Comparison of ENCODE assay signal across 8 mouse cellular contexts in genomic region chr9:44318826-44319095, GRCm38 (mm10). TPM values are rescaled to one million over a fixed set of nuclear protein-coding genes. Genes with fewer than 3 reads are reported as not detected.
DNase-seq lines count a peak whose midpoint lies in the region; ATAC-seq and TF ChIP-seq lines count a peak whose summit lies in the region.

No protein-coding gene starts in this region.

- DNase-seq in G1E (ENCODE audit: low spot score), result no peak
- DNase-seq in hindbrain, embryonic 14.5 days (ENCODE audit: low spot score), result no peak
- DNase-seq in liver, embryonic 13.5 days, result no peak
- no peak for DNase-seq in gastrocnemius, postnatal 4 days (ENCODE audit: low spot score in 2 of 2)
- DNase-seq in urinary bladder, postnatal 25 days (ENCODE audit: low spot score), result no peak

- H3K36me3 ChIP-seq in erythroblast, embryonic 14.5 days (ENCODE audit: control insufficient read depth), result peaks cover 51% of the 10 kb centered on the region
- peaks cover 41% of the 10 kb centered on the region for H3K36me3 ChIP-seq in G1E (replicated peaks)
- peaks cover 28% of the 10 kb centered on the region for H3K36me3 ChIP-seq in hindbrain, embryonic 14.5 days (replicated peaks; ENCODE audit: control insufficient read depth, insufficient read depth)
- peaks cover 41% of the 10 kb centered on the region for H3K36me3 ChIP-seq in liver, embryonic 13.5 days

- H3K9ac ChIP-seq in hindbrain, embryonic 14.5 days, result peak overlapping the region; percentile 88
- peak overlapping the region; percentile 99 for H3K9ac ChIP-seq in liver, embryonic 13.5 days

- peak overlapping the region; percentile 90 for H3K4me3 ChIP-seq in erythroblast, embryonic 14.5 days (replicated peaks)
- peak overlapping the region; percentile 89; the same call in 1 of the 2 replicates for H3K4me3 ChIP-seq in G1E (ENCODE audit: low read depth, low read length)
- peak overlapping the region; percentile 73 for H3K4me3 ChIP-seq in hindbrain, embryonic 14.5 days (replicated peaks; ENCODE audit: low read length)
- H3K4me3 ChIP-seq in liver, embryonic 13.5 days (replicated peaks), result peak overlapping the region; percentile 99

- TF ChIP-seq CTCF in G1E (IDR thresholded peaks at IDR 0.05; ENCODE audit: low read depth, low read length), result no peak

- peaks cover 56% of the 10 kb centered on the region for H3K4me1 ChIP-seq in erythroblast, embryonic 14.5 days (ENCODE audit: control insufficient read depth)
- peaks cover 43% of the 10 kb centered on the region for H3K4me1 ChIP-seq in G1E (ENCODE audit: insufficient read depth, low read depth, low read length)
- H3K4me1 ChIP-seq in hindbrain, embryonic 14.5 days (replicated peaks; ENCODE audit: control insufficient read depth, insufficient read depth, low read length), result peaks cover 36% of the 10 kb centered on the region
- peaks cover 45% of the 10 kb centered on the region for H3K4me1 ChIP-seq in liver, embryonic 13.5 days (replicated peaks)

- H3K27me3 ChIP-seq in erythroblast, embryonic 14.5 days (ENCODE audit: control insufficient read depth), result no peaks in the 10 kb centered on the region
- H3K27me3 ChIP-seq in G1E (ENCODE audit: insufficient read depth, low read length), result no peaks in the 10 kb centered on the region
- no peaks in the 10 kb centered on the region for H3K27me3 ChIP-seq in hindbrain, embryonic 14.5 days (ENCODE audit: control insufficient read depth, insufficient read depth, low read length)
- H3K27me3 ChIP-seq in liver, embryonic 13.5 days, result no peaks in the 10 kb centered on the region

- H3K27ac ChIP-seq in hindbrain, embryonic 14.5 days, result no peak overlapping the region
- peak overlapping the region; percentile 91 for H3K27ac ChIP-seq in liver, embryonic 13.5 days

- H3K4me2 ChIP-seq in hindbrain, embryonic 14.5 days (replicated peaks), result peak overlapping the region; percentile 93
- peak overlapping the region; percentile 92 for H3K4me2 ChIP-seq in liver, embryonic 13.5 days

- ATAC-seq in erythroblast, adult 5-6 weeks (replicated peaks; ENCODE audit: low FRiP score, poor library complexity, severe bottlenecking), result no peak
- ATAC-seq in G1E (ENCODE audit: extremely low read depth, insufficient number of reproducible peaks, low FRiP score, poor library complexity, severe bottlenecking), result no peak
- ATAC-seq in hindbrain, embryonic 14.5 days (ENCODE audit: low FRiP score), result no peak
- no peak for ATAC-seq in liver, embryonic 13.5 days (ENCODE audit: low read depth)
- ATAC-seq in granulocyte monocyte progenitor cell, adult 5-6 weeks (replicated peaks; ENCODE audit: poor library complexity, severe bottlenecking), result no peak

- H3K9me3 ChIP-seq in erythroblast, embryonic 14.5 days (ENCODE audit: control insufficient read depth, low read length), result no peaks in the 10 kb centered on the region
- no peaks in the 10 kb centered on the region for H3K9me3 ChIP-seq in G1E (replicated peaks)
- no peaks in the 10 kb centered on the region for H3K9me3 ChIP-seq in hindbrain, embryonic 14.5 days (ENCODE audit: control insufficient read depth, low read length)
- no peaks in the 10 kb centered on the region for H3K9me3 ChIP-seq in liver, embryonic 13.5 days (replicated peaks)

- WGBS in hindbrain, embryonic 14.5 days, result 47% methylated on average over 3 of the region's 3 CpGs
- WGBS in liver, embryonic 13.5 days (ENCODE audit: insufficient replicate concordance), result 30% methylated on average over 3 of the region's 3 CpGs

RNA-seq across cellular contexts. Expression of gene C2cd2l, which starts 1.3 kb away (rescaled TPM):
- 24.5 and 25.4 TPM in 2 replicates for polyA plus RNA-seq in erythroblast, embryonic 14.5 days (2012)
- total RNA-seq in erythroblast, adult 5-6 weeks (2015; ENCODE audit: low replicate concordance), result 13.4 and 16.3 TPM in 2 replicates
- total RNA-seq in erythroblast, adult 5-6 weeks (2017; ENCODE audit: low replicate concordance), result 14.1 and 17.0 TPM in 2 replicates
- total RNA-seq in G1E (2014; fragmentation: Nextera tagmentation), result 9.5 and 19.3 TPM in 2 replicates
- total RNA-seq in G1E (2017), result 6.3 TPM in 2 replicates
- 35.8 and 40.9 TPM in 2 replicates for polyA plus RNA-seq in G1E (2012)
- 24.0 and 25.6 TPM in 2 replicates for polyA plus RNA-seq in hindbrain, embryonic 14.5 days (2014; fragmentation: Nextera tagmentation; extraction: Ambion mirVana)
- polyA plus RNA-seq in liver, embryonic 13.5 days (2015; fragmentation: Nextera tagmentation; extraction: Ambion mirVana), result 6.4 and 8.2 TPM in 2 replicates
- total RNA-seq in granulocyte monocyte progenitor cell, adult 5-6 weeks (2014; fragmentation: Nextera tagmentation), result 8.3 and 17.5 TPM in 2 replicates
- 4.2 and 5.9 TPM in 2 replicates for total RNA-seq in granulocyte monocyte progenitor cell, adult 5-6 weeks (2017)
- 10 to 100 TPM; 10.5 to 12.8 TPM for total RNA-seq in gastrocnemius, postnatal 4 days (2021)

RNA-seq across cellular contexts. Expression of gene Dpagt1, which starts 7.1 kb away (rescaled TPM):
- polyA plus RNA-seq in erythroblast, embryonic 14.5 days (2012), result 0.15 and 0.20 TPM in 2 replicates
- 9.2 and 17.1 TPM in 2 replicates for total RNA-seq in erythroblast, adult 5-6 weeks (2015; ENCODE audit: low replicate concordance)
- total RNA-seq in erythroblast, adult 5-6 weeks (2017; ENCODE audit: low replicate concordance), result 4.9 and 5.7 TPM in 2 replicates
- total RNA-seq in G1E (2014; fragmentation: Nextera tagmentation), result 33.6 and 36.5 TPM in 2 replicates
- 11.8 and 12.3 TPM in 2 replicates for total RNA-seq in G1E (2017)
- polyA plus RNA-seq in G1E (2012), result 6.5 and 6.8 TPM in 2 replicates
- 34.6 and 36.1 TPM in 2 replicates for polyA plus RNA-seq in hindbrain, embryonic 14.5 days (2014; fragmentation: Nextera tagmentation; extraction: Ambion mirVana)
- polyA plus RNA-seq in liver, embryonic 13.5 days (2015; fragmentation: Nextera tagmentation; extraction: Ambion mirVana), result 20.7 and 23.0 TPM in 2 replicates
- 41.0 and 48.8 TPM in 2 replicates for total RNA-seq in granulocyte monocyte progenitor cell, adult 5-6 weeks (2014; fragmentation: Nextera tagmentation)
- 18.2 and 26.4 TPM in 2 replicates for total RNA-seq in granulocyte monocyte progenitor cell, adult 5-6 weeks (2017)
- total RNA-seq in gastrocnemius, postnatal 4 days (2021), result 10 to 100 TPM; 18.4 to 18.8 TPM

RNA-seq across cellular contexts. Expression of gene Hinfp, which starts 13.3 kb away (rescaled TPM):
- polyA plus RNA-seq in erythroblast, embryonic 14.5 days (2012), result 0.57 and 0.75 TPM in 2 replicates
- 2.5 and 4.6 TPM in 2 replicates for total RNA-seq in erythroblast, adult 5-6 weeks (2015; ENCODE audit: low replicate concordance)
- 8.4 and 14.6 TPM in 2 replicates for total RNA-seq in erythroblast, adult 5-6 weeks (2017; ENCODE audit: low replicate concordance)
- 26.3 and 46.1 TPM in 2 replicates for total RNA-seq in G1E (2014; fragmentation: Nextera tagmentation)
- total RNA-seq in G1E (2017), result 22.0 and 23.1 TPM in 2 replicates
- polyA plus RNA-seq in G1E (2012), result 5.4 and 8.4 TPM in 2 replicates
- polyA plus RNA-seq in hindbrain, embryonic 14.5 days (2014; fragmentation: Nextera tagmentation; extraction: Ambion mirVana), result 17.4 and 17.9 TPM in 2 replicates
- polyA plus RNA-seq in liver, embryonic 13.5 days (2015; fragmentation: Nextera tagmentation; extraction: Ambion mirVana), result 11.4 and 11.5 TPM in 2 replicates
- 12.7 TPM in 2 replicates for total RNA-seq in granulocyte monocyte progenitor cell, adult 5-6 weeks (2014; fragmentation: Nextera tagmentation)
- total RNA-seq in granulocyte monocyte progenitor cell, adult 5-6 weeks (2017), result 11.6 and 12.2 TPM in 2 replicates
- 10 to 100 TPM; 11.2 to 13.7 TPM for total RNA-seq in gastrocnemius, postnatal 4 days (2021)

RNA-seq across cellular contexts. Expression of gene H2afx, which starts 15.7 kb away (rescaled TPM):
- polyA plus RNA-seq in erythroblast, embryonic 14.5 days (2012), result 364 and 434 TPM in 2 replicates
- total RNA-seq in erythroblast, adult 5-6 weeks (2015; ENCODE audit: low replicate concordance), result 45.2 and 69.0 TPM in 2 replicates
- total RNA-seq in erythroblast, adult 5-6 weeks (2017; ENCODE audit: low replicate concordance), result 159 and 219 TPM in 2 replicates
- 227 and 235 TPM in 2 replicates for total RNA-seq in G1E (2014; fragmentation: Nextera tagmentation)
- 240 and 251 TPM in 2 replicates for total RNA-seq in G1E (2017)
- 762 and 998 TPM in 2 replicates for polyA plus RNA-seq in G1E (2012)
- 102 and 107 TPM in 2 replicates for polyA plus RNA-seq in hindbrain, embryonic 14.5 days (2014; fragmentation: Nextera tagmentation; extraction: Ambion mirVana)
- 208 and 210 TPM in 2 replicates for polyA plus RNA-seq in liver, embryonic 13.5 days (2015; fragmentation: Nextera tagmentation; extraction: Ambion mirVana)
- 76.3 and 96.9 TPM in 2 replicates for total RNA-seq in granulocyte monocyte progenitor cell, adult 5-6 weeks (2014; fragmentation: Nextera tagmentation)
- total RNA-seq in granulocyte monocyte progenitor cell, adult 5-6 weeks (2017), result 298 and 423 TPM in 2 replicates
- total RNA-seq in gastrocnemius, postnatal 4 days (2021), result 10 to 100 TPM; 80.5 to 93.0 TPM

RNA-seq across cellular contexts. Expression of gene Hmbs, which starts 25.3 kb away (rescaled TPM):
- polyA plus RNA-seq in erythroblast, embryonic 14.5 days (2012), result 331 and 361 TPM in 2 replicates
- 3,498 and 3,777 TPM in 2 replicates for total RNA-seq in erythroblast, adult 5-6 weeks (2015; ENCODE audit: low replicate concordance)
- 2,796 and 3,284 TPM in 2 replicates for total RNA-seq in erythroblast, adult 5-6 weeks (2017; ENCODE audit: low replicate concordance)
- total RNA-seq in G1E (2014; fragmentation: Nextera tagmentation), result 82.7 and 175 TPM in 2 replicates
- total RNA-seq in G1E (2017), result 108 and 148 TPM in 2 replicates
- polyA plus RNA-seq in G1E (2012), result 86.9 and 90.1 TPM in 2 replicates
- polyA plus RNA-seq in hindbrain, embryonic 14.5 days (2014; fragmentation: Nextera tagmentation; extraction: Ambion mirVana), result 60.8 and 62.2 TPM in 2 replicates
- 1,411 and 1,456 TPM in 2 replicates for polyA plus RNA-seq in liver, embryonic 13.5 days (2015; fragmentation: Nextera tagmentation; extraction: Ambion mirVana)
- total RNA-seq in granulocyte monocyte progenitor cell, adult 5-6 weeks (2014; fragmentation: Nextera tagmentation), result 64.3 and 92.6 TPM in 2 replicates
- 32.2 and 47.4 TPM in 2 replicates for total RNA-seq in granulocyte monocyte progenitor cell, adult 5-6 weeks (2017)
- 10 to 100 TPM; 33.7 to 34.0 TPM for total RNA-seq in gastrocnemius, postnatal 4 days (2021)
